Mouse (Mus musculus) thymus, adult 18-20 months (tissue): ENCODE data around the gene Slc36a3.

Experiments
- DNase-seq, 2 experiments: peaks; one replicate each; pipeline ENCODE4 v3.0.0; 2022; ENCODE audit warnings: mixed read lengths in 2 of 2

Slc36a3 gene

GRCm38 (mm10) chr11:55151608-55152007 lies at the start of gene Slc36a3:
Slc36a3 (minus strand) TSS chr11:55151708.
- DNase-seq = no peak

- DNase-seq = no peak
These were observed 46.4 kb upstream of the Slc36a3 start for GRCm38 (mm10) chr11:55197740-55198510.

GRCm38 (mm10) chr11:55197086-55197485 lies 45.6 kb upstream of the Slc36a3 start:
- no peak for DNase-seq

GRCm38 (mm10) chr11:55190216-55190615 lies 38.7 kb upstream of the Slc36a3 start:
- DNase-seq = no peak

GRCm38 (mm10) chr11:55187777-55188176 lies 36.3 kb upstream of the Slc36a3 start:
- DNase-seq = no peak

GRCm38 (mm10) chr11:55187292-55187691 lies 35.8 kb upstream of the Slc36a3 start:
- no peak for DNase-seq

GRCm38 (mm10) chr11:55184733-55185291 lies 33.3 kb upstream of the Slc36a3 start, which contains the start of gene Slc36a2:
Slc36a2 (minus strand) TSS chr11:55185077.
- DNase-seq = no peak

GRCm38 (mm10) chr11:55184246-55184645 lies 32.7 kb upstream of the Slc36a3 start:
- no peak for DNase-seq

GRCm38 (mm10) chr11:55183124-55183523 lies 31.6 kb upstream of the Slc36a3 start:
- DNase-seq = no peak

GRCm38 (mm10) chr11:55179856-55180255 lies 28.3 kb upstream of the Slc36a3 start:
- DNase-seq = no peak

- DNase-seq = no peak
These were observed 27.3 kb upstream of the Slc36a3 start for GRCm38 (mm10) chr11:55178830-55179229.

GRCm38 (mm10) chr11:55170501-55170900 lies 19.0 kb upstream of the Slc36a3 start:
- no peak for DNase-seq

GRCm38 (mm10) chr11:55168914-55169313 lies 17.4 kb upstream of the Slc36a3 start:
- DNase-seq = no peak

- DNase-seq = no peak
These were observed 17.0 kb upstream of the Slc36a3 start for GRCm38 (mm10) chr11:55168504-55168903.

- DNase-seq = no peak
These were observed 14.2 kb upstream of the Slc36a3 start for GRCm38 (mm10) chr11:55165748-55166147.

- DNase-seq = no peak
These were observed 13.2 kb upstream of the Slc36a3 start for GRCm38 (mm10) chr11:55164723-55165122.

GRCm38 (mm10) chr11:55162670-55163069 lies 11.2 kb upstream of the Slc36a3 start:
- peak; percentile 33 to 38 for DNase-seq

- peak; percentile 62 to 79 for DNase-seq
These were observed 7.4 kb upstream of the Slc36a3 start for GRCm38 (mm10) chr11:55158785-55159359.

GRCm38 (mm10) chr11:55155070-55155421 lies 3.5 kb upstream of the Slc36a3 start:
- no peak for DNase-seq

GRCm38 (mm10) chr11:55154398-55155069 lies 3.0 kb upstream of the Slc36a3 start:
- no peak for DNase-seq

- no peak for DNase-seq
These were observed 3.0 kb downstream of the Slc36a3 start for GRCm38 (mm10) chr11:55148461-55148860.

- no peak for DNase-seq
These were observed 4.1 kb downstream of the Slc36a3 start for GRCm38 (mm10) chr11:55147423-55147822.

- DNase-seq = no peak
These were observed 4.7 kb downstream of the Slc36a3 start for GRCm38 (mm10) chr11:55146855-55147254.

GRCm38 (mm10) chr11:55144011-55144410 lies 7.5 kb downstream of the Slc36a3 start:
- no peak for DNase-seq
